Mouse (Mus musculus): Measurements from ENCODE around the gene Lcp1. TPM values are rescaled to one million over a fixed set of nuclear protein-coding genes. Genes with fewer than 3 reads are reported as not detected.
"Not testable (repeated sequence)": the region's sequence is repeated elsewhere in the genome, so short reads cannot be mapped to it uniquely, and the experiment has no call there.

The Lcp1 gene
- 26.5 and 28.6 TPM in 2 replicates for polyA plus RNA-seq (2014; fragmentation: Nextera tagmentation; extraction: Ambion mirVana)

DNA sequence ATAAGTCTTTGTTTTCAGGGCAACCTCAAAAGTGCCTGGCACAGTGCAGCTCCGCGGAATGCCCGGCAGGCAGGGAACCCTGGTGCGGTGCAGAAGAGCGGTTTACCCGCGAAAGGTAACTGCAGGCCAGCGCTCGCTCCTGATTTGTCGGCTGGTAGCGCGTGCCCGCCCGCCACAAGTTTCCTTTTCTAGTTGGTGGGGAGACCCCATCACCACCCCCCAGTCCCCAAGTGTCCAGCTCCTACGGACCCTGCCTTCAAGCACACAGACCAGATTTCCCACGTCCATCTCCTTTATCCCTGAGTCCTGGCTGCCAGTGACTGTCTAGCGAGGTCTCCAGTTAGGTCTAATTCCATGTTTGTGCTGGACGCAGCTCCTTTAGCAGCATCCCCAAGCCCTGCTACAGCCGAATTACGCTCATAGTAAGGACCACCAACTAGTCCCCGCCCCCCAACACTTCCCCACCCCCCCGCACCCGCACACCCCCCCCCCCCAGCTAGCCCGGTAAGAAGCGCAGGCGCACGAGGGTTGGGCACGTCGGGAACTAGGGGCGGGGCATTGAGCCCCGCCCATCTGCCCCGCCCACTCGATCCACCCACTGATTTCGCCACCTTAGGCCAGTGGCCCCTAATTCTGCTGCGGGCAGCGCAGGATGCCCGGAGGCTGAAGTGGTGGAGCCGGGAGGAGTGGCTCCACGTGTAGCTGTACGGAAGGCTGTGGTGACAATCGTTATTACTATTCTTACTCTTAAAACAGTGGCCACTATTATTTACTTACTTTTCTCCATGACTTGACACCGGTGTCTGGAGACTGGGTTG is at the start of gene Lcp1, which contains the start of gene Lrrc63:
TSS of gene Lcp1 (plus strand) at position 601 of the 818 bp plus-strand sequence.
TSS of gene Lrrc63 (minus strand) at position 381 of the 818 bp plus-strand sequence.
- DNase-seq (ENCODE audit: low spot score) (peak; percentile 93), ATAC-seq (replicated peaks; ENCODE audit: low FRiP score) (peak; percentile 95)
- peak within 1 kb of the TSS; percentile 63 for H3K9ac ChIP-seq (ENCODE audit: low read length)
- H3K9me3 ChIP-seq (ENCODE audit: control insufficient read depth, low read length), result no peaks in the 10 kb centered on the region
- no peaks in the 10 kb centered on the region for H3K36me3 ChIP-seq (ENCODE audit: control insufficient read depth, insufficient read depth, low read length)
- no peak within 1 kb of the TSS for H3K27ac ChIP-seq (ENCODE audit: low read depth, low read length)
- peaks cover 3% of the 10 kb centered on the region; the same call in 1 of the 2 replicates for H3K27me3 ChIP-seq (ENCODE audit: control insufficient read depth, insufficient read depth, low read length)
- no peaks in the 10 kb centered on the region for H3K4me1 ChIP-seq (replicated peaks; ENCODE audit: control insufficient read depth, insufficient read depth, low read length)
- peak within 1 kb of the TSS; percentile 46 for H3K4me3 ChIP-seq (ENCODE audit: low read depth, low read length)
- H3K4me2 ChIP-seq (ENCODE audit: low read depth, low read length, severe bottlenecking), result peak within 1 kb of the TSS; percentile 85
- WGBS, result under 1% methylated on average over 38 of the region's 42 CpGs

DNA sequence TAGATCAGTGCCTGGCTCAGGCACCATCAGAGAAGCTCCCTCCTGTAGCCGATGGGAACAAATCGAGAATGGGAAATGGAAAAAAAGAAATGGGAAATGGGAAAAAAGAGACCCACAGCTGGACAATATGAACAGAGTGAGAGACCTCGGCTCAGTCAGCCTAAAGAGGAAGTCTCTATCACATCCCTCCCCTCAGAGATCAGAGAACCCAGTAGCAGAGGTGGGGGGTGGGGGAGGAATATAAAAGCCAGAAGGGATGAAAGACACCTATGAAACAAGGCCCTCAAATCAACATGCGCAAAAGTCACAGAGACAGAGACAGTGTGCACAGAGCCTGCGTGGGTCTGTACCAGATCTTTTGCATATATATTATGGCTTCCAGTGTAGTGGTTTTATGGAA is 27.9 kb upstream of the Lcp1 start:
- 92% methylated on average over 5 of the region's 5 CpGs for WGBS
- H3K4me3 ChIP-seq (ENCODE audit: low read depth, low read length), result no peak overlapping the region

DNA sequence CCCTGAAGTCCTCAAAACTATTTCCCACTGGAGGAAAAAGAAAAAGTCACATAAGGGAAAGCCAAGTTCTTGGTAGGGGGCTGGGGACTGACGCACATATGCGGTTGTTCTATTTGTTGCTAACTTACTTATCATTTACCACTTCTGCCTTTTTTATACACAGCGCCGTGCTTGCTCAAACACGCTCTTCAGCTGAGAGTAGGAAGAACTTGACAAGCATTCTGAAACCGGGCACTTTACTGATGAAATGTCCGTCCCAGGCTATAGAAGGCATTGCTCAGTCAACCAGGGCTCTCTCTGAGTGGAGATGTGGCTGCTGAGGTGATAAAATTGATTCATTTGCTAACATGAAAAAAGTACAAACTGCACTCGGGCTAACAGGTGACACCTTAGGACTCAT is 9.2 kb upstream of the Lcp1 start:
- H3K4me3 ChIP-seq (ENCODE audit: low read depth, low read length), result no peak overlapping the region
- no peaks in the 10 kb centered on the region for H3K27me3 ChIP-seq (ENCODE audit: control insufficient read depth, insufficient read depth, low read length)
- ATAC-seq (replicated peaks; ENCODE audit: low FRiP score) (no peak), DNase-seq (ENCODE audit: low spot score) (no peak)
- no peaks in the 10 kb centered on the region for H3K4me1 ChIP-seq (replicated peaks; ENCODE audit: control insufficient read depth, insufficient read depth, low read length)
- H3K9ac ChIP-seq (ENCODE audit: low read length), result no peak overlapping the region
- H3K36me3 ChIP-seq (ENCODE audit: control insufficient read depth, insufficient read depth, low read length), result no peaks in the 10 kb centered on the region
- 89% methylated on average over 8 of the region's 8 CpGs for WGBS
- no peak overlapping the region for H3K27ac ChIP-seq (ENCODE audit: low read depth, low read length)
- no peak overlapping the region for H3K4me2 ChIP-seq (ENCODE audit: low read depth, low read length, severe bottlenecking)
- no peaks in the 10 kb centered on the region for H3K9me3 ChIP-seq (ENCODE audit: control insufficient read depth, low read length)

More for the DNA sequence above, 27.9 kb upstream of the Lcp1 start:
- Histone ChIP-seq H3K9ac (ENCODE audit: low read length) (no peak overlapping the region), H3K4me2 (ENCODE audit: low read depth, low read length, severe bottlenecking) (no peak overlapping the region), H3K9me3 (ENCODE audit: control insufficient read depth, low read length) (no peaks in the 10 kb centered on the region), H3K27me3 (ENCODE audit: control insufficient read depth, insufficient read depth, low read length) (no peaks in the 10 kb centered on the region), H3K4me1 (replicated peaks; ENCODE audit: control insufficient read depth, insufficient read depth, low read length) (no peaks in the 10 kb centered on the region), H3K27ac (ENCODE audit: low read depth, low read length) (no peak overlapping the region), H3K36me3 (ENCODE audit: control insufficient read depth, insufficient read depth, low read length) (no peaks in the 10 kb centered on the region)
- no peak for DNase-seq (ENCODE audit: low spot score)
- ATAC-seq (replicated peaks; ENCODE audit: low FRiP score), result no peak

DNA sequence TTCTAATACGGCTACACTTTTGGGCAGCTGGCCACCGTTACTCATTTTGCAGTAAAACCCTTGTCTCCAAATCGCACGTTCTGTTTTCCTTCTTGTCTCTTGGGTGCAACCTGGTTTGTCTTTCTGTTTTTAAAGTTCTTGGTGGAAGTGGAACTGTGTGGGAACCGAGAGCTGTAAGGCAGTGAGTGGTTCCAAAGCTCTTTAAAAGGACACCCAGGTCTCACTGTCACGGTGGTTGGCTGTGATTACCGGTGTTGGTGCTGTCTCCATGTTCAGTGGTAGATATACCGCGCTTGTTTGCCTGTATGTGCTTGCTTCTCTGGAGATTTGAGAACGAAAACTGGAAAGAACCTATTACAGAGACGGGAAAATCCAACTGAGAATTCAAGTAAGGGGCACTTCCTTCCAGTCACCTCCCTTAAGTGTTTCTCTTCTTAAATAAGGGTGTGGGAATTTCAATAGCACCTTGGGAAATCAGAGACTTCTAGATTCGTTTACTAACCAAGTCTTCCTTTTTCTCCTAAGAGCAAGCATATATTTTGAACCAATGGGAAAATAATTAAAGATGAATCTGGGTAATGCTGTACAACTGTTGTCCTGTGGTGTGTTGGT is 529 bp downstream of the Lcp1 start:
- DNase-seq (ENCODE audit: low spot score) (no peak), ATAC-seq (replicated peaks; ENCODE audit: low FRiP score) (no peak)
- Histone ChIP-seq H3K9ac (ENCODE audit: low read length) (peak overlapping the region; percentile 20; the same call in 1 of the 2 replicates), H3K4me1 (replicated peaks; ENCODE audit: control insufficient read depth, insufficient read depth, low read length) (no peaks in the 10 kb centered on the region), H3K9me3 (ENCODE audit: control insufficient read depth, low read length) (no peaks in the 10 kb centered on the region), H3K4me2 (ENCODE audit: low read depth, low read length, severe bottlenecking) (peak overlapping the region; percentile 85), H3K27ac (ENCODE audit: low read depth, low read length) (no peak overlapping the region), H3K4me3 (ENCODE audit: low read depth, low read length) (peak overlapping the region; percentile 46), H3K36me3 (ENCODE audit: control insufficient read depth, insufficient read depth, low read length) (no peaks in the 10 kb centered on the region), H3K27me3 (ENCODE audit: control insufficient read depth, insufficient read depth, low read length) (peaks cover 3% of the 10 kb centered on the region; the same call in 1 of the 2 replicates)
- WGBS, result 4% methylated on average over 12 of the region's 12 CpGs

DNA sequence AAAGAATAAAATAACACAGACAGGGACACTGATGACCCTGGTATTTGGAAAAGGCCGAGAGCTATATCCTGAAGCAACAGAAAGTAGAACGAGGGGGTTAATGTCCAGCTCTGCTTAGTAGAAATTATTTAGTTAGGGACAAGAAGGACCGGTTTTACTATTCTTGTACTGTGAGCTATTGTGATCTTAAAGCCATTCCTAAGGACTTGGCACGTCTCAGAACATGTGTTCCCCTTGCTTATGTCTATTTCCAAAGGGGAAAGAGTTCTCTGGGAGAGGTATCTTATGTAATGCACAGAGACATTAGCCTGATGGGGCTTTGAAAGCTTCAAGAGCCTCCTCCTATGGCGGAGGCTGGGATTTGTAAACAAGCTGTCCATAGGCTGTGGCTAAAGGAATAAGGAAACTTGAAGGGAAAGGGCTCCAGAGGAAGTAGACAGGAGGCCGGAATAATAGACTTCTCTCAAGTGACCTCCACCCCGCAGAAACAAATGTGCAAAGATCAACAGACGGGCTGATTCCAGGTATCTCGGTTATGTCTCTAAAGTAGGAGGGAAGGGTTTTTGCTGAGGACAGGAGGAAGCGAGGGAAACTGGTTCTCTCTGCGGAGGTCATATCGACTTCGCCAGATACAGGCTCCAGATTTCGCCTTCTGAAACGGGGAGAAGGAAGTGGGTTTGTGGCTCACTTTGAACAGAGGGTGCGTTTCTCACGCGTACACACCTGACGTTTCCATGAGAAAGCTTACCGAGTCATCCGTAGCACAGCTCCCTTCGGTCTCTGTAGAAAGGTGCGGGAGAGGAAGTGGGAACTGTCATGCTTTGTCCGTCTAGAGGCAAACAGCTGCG is 5.4 kb downstream of the Lcp1 start:
- Histone ChIP-seq H3K36me3 (ENCODE audit: control insufficient read depth, insufficient read depth, low read length) (no peaks in the 10 kb centered on the region), H3K27ac (ENCODE audit: low read depth, low read length) (no peak overlapping the region), H3K4me1 (replicated peaks; ENCODE audit: control insufficient read depth, insufficient read depth, low read length) (no peaks in the 10 kb centered on the region), H3K9me3 (ENCODE audit: control insufficient read depth, low read length) (no peaks in the 10 kb centered on the region), H3K4me3 (ENCODE audit: low read depth, low read length) (no peak overlapping the region), H3K4me2 (ENCODE audit: low read depth, low read length, severe bottlenecking) (no peak overlapping the region), H3K9ac (ENCODE audit: low read length) (no peak overlapping the region), H3K27me3 (ENCODE audit: control insufficient read depth, insufficient read depth, low read length) (peaks cover 1% of the 10 kb centered on the region; the same call in 1 of the 2 replicates)
- DNase-seq (ENCODE audit: low spot score) (no peak), ATAC-seq (replicated peaks; ENCODE audit: low FRiP score) (no peak)
- 85% methylated on average over 25 of the region's 25 CpGs for WGBS

DNA sequence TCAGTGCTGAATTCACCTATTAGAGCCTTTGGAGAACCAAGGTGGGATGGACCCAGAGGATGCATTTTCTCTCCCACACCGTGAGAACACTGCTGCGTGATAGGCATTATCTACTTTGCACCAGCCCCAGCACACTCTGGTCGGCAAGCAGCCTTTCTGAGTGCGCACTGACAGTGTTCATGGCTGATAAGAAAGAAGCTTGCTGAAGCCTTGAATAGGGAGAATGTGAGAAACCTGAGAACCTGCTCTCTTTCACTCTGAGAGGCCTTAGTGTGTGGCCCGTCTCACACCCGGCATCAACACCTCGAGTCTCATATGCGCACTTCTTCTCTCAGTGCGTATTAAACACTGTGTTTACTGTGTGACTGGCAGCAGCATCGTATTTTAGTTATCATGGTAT is 7.6 kb downstream of the Lcp1 start:
- 80% methylated on average over 10 of the region's 10 CpGs for WGBS
- DNase-seq (ENCODE audit: low spot score) (no peak), ATAC-seq (replicated peaks; ENCODE audit: low FRiP score) (no peak)
- Histone ChIP-seq H3K4me1 (replicated peaks; ENCODE audit: control insufficient read depth, insufficient read depth, low read length) (no peaks in the 10 kb centered on the region), H3K4me3 (ENCODE audit: low read depth, low read length) (no peak overlapping the region), H3K27ac (ENCODE audit: low read depth, low read length) (no peak overlapping the region), H3K36me3 (ENCODE audit: control insufficient read depth, insufficient read depth, low read length) (no peaks in the 10 kb centered on the region), H3K9me3 (ENCODE audit: control insufficient read depth, low read length) (no peaks in the 10 kb centered on the region), H3K27me3 (ENCODE audit: control insufficient read depth, insufficient read depth, low read length) (no peaks in the 10 kb centered on the region), H3K4me2 (ENCODE audit: low read depth, low read length, severe bottlenecking) (no peak overlapping the region), H3K9ac (ENCODE audit: low read length) (no peak overlapping the region)

DNA sequence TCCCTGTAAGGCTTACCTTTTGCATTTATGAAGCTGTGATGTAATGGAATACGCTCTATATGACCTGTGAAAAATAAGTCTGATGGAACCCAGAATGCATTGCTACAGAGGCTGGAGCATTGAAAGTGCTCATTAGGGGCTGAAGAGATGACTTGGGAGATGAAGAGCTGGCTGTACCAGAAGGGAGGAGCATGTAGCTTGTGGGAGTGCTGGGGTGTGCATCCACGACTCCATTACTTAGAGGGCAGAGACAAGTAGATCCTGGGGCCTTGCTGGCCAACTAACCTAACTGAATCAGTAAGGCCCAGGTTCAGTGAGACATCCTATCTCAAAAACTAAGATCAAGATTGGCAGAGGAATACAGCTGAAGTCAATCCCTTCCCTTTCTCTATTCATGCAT is 8.3 kb downstream of the Lcp1 start:
- H3K27me3 ChIP-seq (ENCODE audit: control insufficient read depth, insufficient read depth, low read length), result no peaks in the 10 kb centered on the region
- DNase-seq (ENCODE audit: low spot score), result no peak
- H3K9ac ChIP-seq (ENCODE audit: low read length), result no peak overlapping the region
- no peak overlapping the region for H3K4me3 ChIP-seq (ENCODE audit: low read depth, low read length)
- no peaks in the 10 kb centered on the region for H3K9me3 ChIP-seq (ENCODE audit: control insufficient read depth, low read length)
- WGBS, result 89% methylated on average over 2 of the region's 2 CpGs
- no peaks in the 10 kb centered on the region for H3K36me3 ChIP-seq (ENCODE audit: control insufficient read depth, insufficient read depth, low read length)
- no peak overlapping the region for H3K27ac ChIP-seq (ENCODE audit: low read depth, low read length)
- no peaks in the 10 kb centered on the region for H3K4me1 ChIP-seq (replicated peaks; ENCODE audit: control insufficient read depth, insufficient read depth, low read length)
- H3K4me2 ChIP-seq (ENCODE audit: low read depth, low read length, severe bottlenecking), result no peak overlapping the region
- ATAC-seq (replicated peaks; ENCODE audit: low FRiP score), result no peak

DNA sequence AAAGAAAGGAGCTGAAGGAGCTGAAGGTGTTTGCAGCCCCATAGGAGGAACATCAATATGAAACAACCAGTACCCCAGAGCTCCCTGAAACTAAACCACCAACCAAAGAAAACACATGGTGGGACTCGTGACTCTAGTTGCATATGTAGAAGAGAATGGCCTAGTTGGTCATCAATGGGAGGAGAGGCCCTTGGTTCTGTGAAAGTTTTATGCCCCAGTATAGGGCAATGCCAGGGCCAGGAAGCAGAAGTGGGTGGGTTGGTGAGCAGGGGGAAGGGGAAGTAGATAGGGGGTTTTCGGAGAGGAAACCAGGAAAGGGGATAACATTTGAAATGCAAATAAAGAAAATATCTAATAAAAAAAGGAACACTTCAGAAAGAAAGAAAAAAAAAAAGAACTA is 16.8 kb downstream of the Lcp1 start:
- not testable (repeated sequence) for H3K4me3 ChIP-seq (ENCODE audit: low read depth, low read length); H3K4me1 ChIP-seq (replicated peaks; ENCODE audit: control insufficient read depth, insufficient read depth, low read length); H3K36me3 ChIP-seq (ENCODE audit: control insufficient read depth, insufficient read depth, low read length); H3K27me3 ChIP-seq (ENCODE audit: control insufficient read depth, insufficient read depth, low read length); DNase-seq (ENCODE audit: low spot score); H3K9me3 ChIP-seq (ENCODE audit: control insufficient read depth, low read length); ATAC-seq (replicated peaks; ENCODE audit: low FRiP score); H3K9ac ChIP-seq (ENCODE audit: low read length); H3K4me2 ChIP-seq (ENCODE audit: low read depth, low read length, severe bottlenecking); H3K27ac ChIP-seq (ENCODE audit: low read depth, low read length)
- WGBS, result 81% methylated on average over 2 of the region's 2 CpGs

Data from forebrain, embryonic 11.5 days (tissue).